Mouse (Mus musculus) R1 (cell line): Measurements from ENCODE around the gene Rfx3.

ENCODE experiments used
- DNase-seq: peaks from one replicate; pipeline ENCODE4 v3.0.0-alpha.2; 2018; ENCODE audit warnings: low read depth, low spot score

The Rfx3 gene

GRCm38 (mm10) chr19:28010471-28011395 is at the start of gene Rfx3:
Gene Rfx3 (minus strand): TSS chr19:28011166.
- peak; percentile 86 for DNase-seq

GRCm38 (mm10) chr19:28052058-28052457 is 41.1 kb upstream of the Rfx3 start:
- DNase-seq = no peak

GRCm38 (mm10) chr19:28051571-28051970 is 40.6 kb upstream of the Rfx3 start:
- DNase-seq = no peak

GRCm38 (mm10) chr19:28049280-28049679 is 38.3 kb upstream of the Rfx3 start:
- no peak for DNase-seq

- DNase-seq = no peak
These were observed 35.8 kb upstream of the Rfx3 start for GRCm38 (mm10) chr19:28046806-28047205.

- DNase-seq = no peak
These were observed 34.0 kb upstream of the Rfx3 start for GRCm38 (mm10) chr19:28044950-28045349.

- DNase-seq = peak; percentile 72
These were observed 943 bp upstream of the Rfx3 start for GRCm38 (mm10) chr19:28011718-28012499.

GRCm38 (mm10) chr19:28011396-28011717 is 391 bp upstream of the Rfx3 start:
- peak; percentile 94 for DNase-seq

GRCm38 (mm10) chr19:28009587-28010281 is 1.2 kb downstream of the Rfx3 start:
- DNase-seq = peak; percentile 41

GRCm38 (mm10) chr19:28004190-28004589 is 6.8 kb downstream of the Rfx3 start:
- no peak for DNase-seq

- no peak for DNase-seq
These were observed 7.5 kb downstream of the Rfx3 start for GRCm38 (mm10) chr19:28003474-28003873.

GRCm38 (mm10) chr19:28002708-28003107 is 8.3 kb downstream of the Rfx3 start:
- no peak for DNase-seq

GRCm38 (mm10) chr19:27992800-27993199 is 18.2 kb downstream of the Rfx3 start:
- DNase-seq = no peak

GRCm38 (mm10) chr19:27988746-27989145 is 22.2 kb downstream of the Rfx3 start:
- peak; percentile 7 for DNase-seq

GRCm38 (mm10) chr19:27967590-27967989 is 43.4 kb downstream of the Rfx3 start:
- DNase-seq = no peak

- no peak for DNase-seq
These were observed 49.7 kb downstream of the Rfx3 start for GRCm38 (mm10) chr19:27961271-27961670.

- DNase-seq = no peak
These were observed 75.5 kb downstream of the Rfx3 start for GRCm38 (mm10) chr19:27935453-27935852.

GRCm38 (mm10) chr19:27931136-27931535 is 79.8 kb downstream of the Rfx3 start:
- DNase-seq = no peak

GRCm38 (mm10) chr19:27926378-27926777 is 84.6 kb downstream of the Rfx3 start:
- no peak for DNase-seq

GRCm38 (mm10) chr19:27919040-27919439 is 91.9 kb downstream of the Rfx3 start:
- peak; percentile 22 for DNase-seq

- DNase-seq = no peak
These were observed 94.5 kb downstream of the Rfx3 start for GRCm38 (mm10) chr19:27916446-27916845.

GRCm38 (mm10) chr19:27906976-27907375 is 104.0 kb downstream of the Rfx3 start:
- DNase-seq = no peak
